Mouse (Mus musculus) heart, embryonic 13.5 days (tissue): Measurements from ENCODE around the gene Mettl18. TPM values are rescaled to one million over a fixed set of nuclear protein-coding genes. Genes with fewer than 3 reads are reported as not detected.
A peak's percentile ranks its signal among the peaks of the same experiment; 100 is the strongest.
"Not testable (repeated sequence)": the region's sequence is repeated elsewhere in the genome, so short reads cannot be mapped to it uniquely, and the experiment has no call there.

Source experiments
- ATAC-seq: fragments of 200-750 bp; cut with Nextera tagmentation; 2 replicates; pipeline ENCODE4 v1.8.0; 2017; ENCODE audit warnings: moderate TSS enrichment; ENCODE audit not compliant: insufficient number of reproducible peaks, low FRiP score, low TSS enrichment; ENCODE audit errors: extremely low read depth
- H3K27ac ChIP-seq: fragments of 300-500 bp; sonication (generic); replicated peaks from 2 replicates; pipeline ENCODE4 v1.5.1; 2015; ENCODE audit warnings: moderate library complexity, mild to moderate bottlenecking, inconsistent platforms
- H3K27me3 ChIP-seq: fragments of 300-500 bp; sonication (generic); replicated peaks from 2 replicates; pipeline ENCODE4 v1.6.1; 2015; ENCODE audit warnings: mild to moderate bottlenecking, inconsistent platforms
- H3K36me3 ChIP-seq: fragments of 300-500 bp; sonication (generic); 2 replicates; pipeline ENCODE4 v1.6.1; 2015; ENCODE audit warnings: mild to moderate bottlenecking, inconsistent platforms
- H3K4me1 ChIP-seq: fragments of 300-500 bp; sonication (generic); 2 replicates; pipeline ENCODE4 v1.6.1; 2015; ENCODE audit warnings: inconsistent platforms
- H3K4me2 ChIP-seq: fragments of 300-500 bp; sonication (generic); 2 replicates; pipeline ENCODE4 v1.6.1; 2015; ENCODE audit warnings: inconsistent platforms, mild to moderate bottlenecking, moderate library complexity
- H3K4me3 ChIP-seq: fragments of 300-500 bp; sonication (generic); 2 replicates; pipeline ENCODE4 v1.5.1; 2015; ENCODE audit warnings: moderate library complexity, mild to moderate bottlenecking, inconsistent platforms
- H3K9ac ChIP-seq: fragments of 300-500 bp; sonication (generic); 2 replicates; pipeline ENCODE4 v1.6.1; 2015; ENCODE audit warnings: inconsistent platforms, mild to moderate bottlenecking, moderate library complexity
- H3K9me3 ChIP-seq: fragments of 300-500 bp; sonication (generic); 2 replicates; pipeline ENCODE4 v1.6.1; 2016; ENCODE audit warnings: inconsistent platforms
- WGBS: fragments of 180-500 bp; shearing (Covaris S2); methylation state at CpG from one replicate; pipeline ENCODE4 v1.1.7; 2015; ENCODE audit warnings: mixed read lengths; 5-methylcytosine and 5-hydroxymethylcytosine counted together
- polyA plus RNA-seq: library from polyadenylated mRNA; unstranded; fragments of >200 nt; fragmentation: Nextera tagmentation; extraction: Ambion mirVana; gene quantifications from 2 replicates; pipeline ENCODE4 v1.2.1, GENCODE M21; 2015

The Mettl18 gene
- polyA plus RNA-seq, 1 experiment from 2014 or later: 5.0 TPM

- no peaks in the 10 kb centered on the region for H3K27me3 ChIP-seq
- no peak for ATAC-seq
- no peak overlapping the region for H3K4me2 ChIP-seq
- H3K4me3 ChIP-seq: no peak overlapping the region
- H3K27ac ChIP-seq: no peak overlapping the region
- H3K4me1 ChIP-seq: no peaks in the 10 kb centered on the region
- WGBS: 60% methylated on average over 3 of the region's 3 CpGs
- H3K9ac ChIP-seq: no peak overlapping the region
- H3K36me3 ChIP-seq: no peaks in the 10 kb centered on the region
- no peaks in the 10 kb centered on the region for H3K9me3 ChIP-seq
These were observed 9.6 kb downstream of the Mettl18 start for GRCm38 (mm10) chr1:164004311-164004710.

- no peak overlapping the region for H3K27ac ChIP-seq
- no peaks in the 10 kb centered on the region for H3K36me3 ChIP-seq
- H3K27me3 ChIP-seq: no peaks in the 10 kb centered on the region
- no peak overlapping the region for H3K9ac ChIP-seq
- H3K9me3 ChIP-seq: no peaks in the 10 kb centered on the region
- no peak for ATAC-seq
- H3K4me2 ChIP-seq: no peak overlapping the region
- 40% methylated on average over 2 of the region's 2 CpGs for WGBS
- H3K4me3 ChIP-seq: no peak overlapping the region
- no peaks in the 10 kb centered on the region for H3K4me1 ChIP-seq
These were observed 14.5 kb downstream of the Mettl18 start for GRCm38 (mm10) chr1:164009235-164009634.

GRCm38 (mm10) chr1:164014616-164015015 is 19.9 kb downstream of the Mettl18 start:
- Histone ChIP-seq H3K4me3 (no peak overlapping the region), H3K27me3 (no peaks in the 10 kb centered on the region), H3K27ac (no peak overlapping the region), H3K4me1 (no peaks in the 10 kb centered on the region), H3K4me2 (no peak overlapping the region), H3K36me3 (no peaks in the 10 kb centered on the region), H3K9me3 (no peaks in the 10 kb centered on the region), H3K9ac (no peak overlapping the region)
- ATAC-seq: no peak
- WGBS: 45% methylated on average over 1 of the region's 1 CpGs

DNA sequence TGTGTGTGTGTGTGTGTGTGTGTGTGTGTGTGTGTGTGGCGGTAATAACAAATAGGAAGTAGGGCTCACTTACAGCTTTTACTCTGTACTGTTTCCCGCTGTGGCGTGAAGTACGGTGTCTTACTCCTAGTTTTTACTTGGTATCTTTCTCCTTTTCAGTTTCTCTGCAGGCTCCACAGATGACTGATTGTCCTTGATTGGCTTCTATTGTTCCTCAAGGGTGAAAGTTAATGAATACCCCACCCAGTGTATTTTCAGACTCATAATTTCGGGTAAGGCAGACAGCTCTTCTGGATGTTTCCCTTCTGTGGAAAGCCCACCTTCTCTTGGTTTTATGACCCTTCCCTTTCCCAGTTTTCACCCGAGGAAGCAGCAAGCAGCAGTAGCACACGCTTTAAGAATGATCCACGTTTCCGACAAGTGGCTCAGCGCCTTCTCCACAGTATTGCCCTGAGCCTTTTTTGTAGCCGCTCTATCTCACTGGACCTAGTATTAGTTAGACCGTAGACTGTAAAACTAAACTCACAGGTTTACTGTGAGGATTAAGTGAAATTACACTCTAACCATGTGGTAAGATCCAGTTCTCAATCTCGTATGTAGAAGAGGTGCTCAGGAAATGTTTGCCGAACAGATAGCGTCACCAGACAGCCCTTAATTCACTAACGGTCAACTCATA is 23.7 kb downstream of the Mettl18 start:
- no peak overlapping the region for H3K4me3 ChIP-seq
- H3K4me1 ChIP-seq: no peaks in the 10 kb centered on the region
- 81% methylated on average over 16 of the region's 16 CpGs for WGBS
- H3K36me3 ChIP-seq: no peaks in the 10 kb centered on the region
- ATAC-seq: no peak
- no peak overlapping the region for H3K4me2 ChIP-seq
- H3K27ac ChIP-seq: no peak overlapping the region
- H3K27me3 ChIP-seq: no peaks in the 10 kb centered on the region
- no peaks in the 10 kb centered on the region for H3K9me3 ChIP-seq
- H3K9ac ChIP-seq: no peak overlapping the region

DNA sequence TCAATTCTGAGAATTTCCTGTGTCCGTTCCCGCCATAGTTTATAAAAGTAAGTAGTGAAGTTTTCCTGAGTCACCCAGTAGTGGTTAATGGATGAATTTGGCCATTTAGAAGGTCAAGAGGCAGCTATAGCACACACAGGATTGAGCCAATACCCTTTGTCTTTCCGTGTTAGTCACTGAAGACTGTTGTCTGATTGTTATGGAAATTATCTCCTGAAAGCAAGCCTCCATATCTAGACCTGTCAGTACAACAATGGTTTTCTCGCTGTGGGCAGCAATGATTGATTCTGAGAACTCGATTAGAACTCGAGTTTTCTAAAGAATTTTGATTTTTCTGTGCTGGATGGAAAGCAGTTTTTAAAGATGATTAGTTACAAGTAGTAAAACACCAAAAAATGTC is 25.1 kb downstream of the Mettl18 start:
- 48% methylated on average over 6 of the region's 6 CpGs for WGBS
- ATAC-seq: no peak
- H3K27me3 ChIP-seq: no peaks in the 10 kb centered on the region
- no peak overlapping the region for H3K9ac ChIP-seq
- H3K36me3 ChIP-seq: no peaks in the 10 kb centered on the region
- no peaks in the 10 kb centered on the region for H3K9me3 ChIP-seq
- H3K4me3 ChIP-seq: no peak overlapping the region
- no peak overlapping the region for H3K4me2 ChIP-seq
- H3K4me1 ChIP-seq: no peaks in the 10 kb centered on the region
- H3K27ac ChIP-seq: no peak overlapping the region

DNA sequence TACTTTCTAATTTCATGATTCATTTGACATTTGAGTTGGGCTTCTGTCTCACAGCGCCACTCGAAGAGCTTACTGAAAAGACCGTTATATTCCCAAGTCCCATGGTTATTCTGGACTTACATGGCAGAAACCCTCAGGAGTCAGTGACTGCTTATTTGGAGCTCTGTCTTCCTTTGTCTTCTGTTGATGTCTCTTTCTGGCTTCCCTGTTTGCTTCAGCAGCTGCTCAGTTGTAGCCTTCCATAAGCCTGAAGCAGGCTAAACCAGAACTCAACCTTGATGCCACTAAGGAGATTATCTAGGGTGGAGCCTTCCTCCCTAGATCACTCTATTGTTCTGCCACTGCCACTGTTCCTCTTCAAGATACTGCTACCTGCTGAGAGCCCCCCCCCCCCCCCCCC is 26.1 kb downstream of the Mettl18 start:
- not testable (repeated sequence) for H3K4me3 ChIP-seq, H3K4me2 ChIP-seq, H3K27ac ChIP-seq, H3K4me1 ChIP-seq, H3K9me3 ChIP-seq, H3K27me3 ChIP-seq, ATAC-seq, H3K9ac ChIP-seq, H3K36me3 ChIP-seq
- 89% methylated on average over 3 of the region's 3 CpGs for WGBS

DNA sequence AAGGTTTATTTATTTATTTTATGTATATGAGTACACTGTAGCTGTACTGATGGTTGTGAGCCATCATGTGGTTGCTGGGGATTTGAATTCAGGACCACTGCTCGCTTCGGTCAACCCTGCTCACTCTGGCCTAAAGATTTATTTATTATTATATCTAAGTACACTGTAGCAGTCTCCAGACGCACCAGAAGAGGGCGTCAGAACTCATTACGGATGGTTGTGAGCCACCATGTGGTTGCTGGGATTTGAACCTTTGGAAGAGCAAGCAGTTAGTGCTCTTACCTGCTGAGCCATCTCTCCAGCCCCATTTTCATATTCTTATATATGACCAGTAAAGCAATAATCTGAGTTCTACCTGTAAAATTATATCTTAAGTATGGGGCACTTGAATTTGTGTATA is 27.4 kb downstream of the Mettl18 start:
- not testable (repeated sequence) for H3K27ac ChIP-seq, H3K9ac ChIP-seq, H3K36me3 ChIP-seq, H3K4me3 ChIP-seq, H3K9me3 ChIP-seq, H3K27me3 ChIP-seq, ATAC-seq, H3K4me1 ChIP-seq, H3K4me2 ChIP-seq
- WGBS: 75% methylated on average over 5 of the region's 5 CpGs

DNA sequence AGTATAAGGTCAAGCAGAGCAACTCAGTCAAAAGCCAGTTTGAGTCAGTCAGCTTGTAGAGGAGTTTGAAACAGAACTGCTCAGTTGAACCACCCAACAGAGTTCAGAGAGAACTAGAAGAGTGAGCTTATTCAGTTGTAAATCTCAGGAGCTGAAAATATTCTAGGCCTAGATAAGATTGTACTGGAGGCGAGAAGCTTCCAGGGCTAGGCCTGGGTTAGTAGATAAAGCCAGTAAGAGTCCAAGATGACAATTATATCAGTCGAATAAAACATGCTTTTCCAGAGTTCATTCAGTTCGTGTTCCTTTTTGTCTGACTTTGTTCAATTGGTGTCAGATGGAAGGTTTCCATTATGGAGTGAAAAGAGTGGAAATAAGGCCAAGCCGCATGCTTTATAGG is 31.0 kb downstream of the Mettl18 start:
- H3K4me2 ChIP-seq: no peak overlapping the region
- H3K4me1 ChIP-seq: no peaks in the 10 kb centered on the region
- H3K9me3 ChIP-seq: no peaks in the 10 kb centered on the region; the same call in none of the 2 replicates
- no peak overlapping the region for H3K4me3 ChIP-seq
- H3K27me3 ChIP-seq: no peaks in the 10 kb centered on the region
- H3K27ac ChIP-seq: no peak overlapping the region
- no peaks in the 10 kb centered on the region for H3K36me3 ChIP-seq
- 64% methylated on average over 4 of the region's 4 CpGs for WGBS
- no peak overlapping the region for H3K9ac ChIP-seq
- no peak for ATAC-seq

DNA sequence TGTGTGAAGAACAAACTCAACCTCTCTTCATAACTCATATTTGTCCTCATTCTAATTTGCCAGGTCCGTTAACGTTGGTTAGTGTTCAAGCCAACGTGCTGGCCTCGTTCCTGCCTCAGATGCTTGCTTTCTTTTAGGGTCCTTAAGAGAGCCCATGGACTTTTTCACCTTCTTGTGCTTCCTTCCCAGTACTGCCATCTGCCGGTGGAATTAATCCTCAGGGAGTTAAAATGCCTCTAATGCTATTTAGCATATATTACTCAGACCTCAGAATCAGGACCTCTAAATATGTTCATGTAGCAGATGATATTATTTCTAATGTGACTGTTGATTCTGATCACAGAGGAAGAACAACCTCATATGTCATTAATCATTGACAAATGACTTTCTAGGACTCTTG is 32.7 kb downstream of the Mettl18 start:
- H3K9ac ChIP-seq: no peak overlapping the region
- ATAC-seq: no peak
- no peaks in the 10 kb centered on the region for H3K27me3 ChIP-seq
- H3K4me3 ChIP-seq: no peak overlapping the region
- WGBS: 49% methylated on average over 5 of the region's 5 CpGs
- no peak overlapping the region for H3K4me2 ChIP-seq
- H3K9me3 ChIP-seq: no peaks in the 10 kb centered on the region; the same call in none of the 2 replicates
- H3K27ac ChIP-seq: no peak overlapping the region
- H3K4me1 ChIP-seq: no peaks in the 10 kb centered on the region
- H3K36me3 ChIP-seq: no peaks in the 10 kb centered on the region

DNA sequence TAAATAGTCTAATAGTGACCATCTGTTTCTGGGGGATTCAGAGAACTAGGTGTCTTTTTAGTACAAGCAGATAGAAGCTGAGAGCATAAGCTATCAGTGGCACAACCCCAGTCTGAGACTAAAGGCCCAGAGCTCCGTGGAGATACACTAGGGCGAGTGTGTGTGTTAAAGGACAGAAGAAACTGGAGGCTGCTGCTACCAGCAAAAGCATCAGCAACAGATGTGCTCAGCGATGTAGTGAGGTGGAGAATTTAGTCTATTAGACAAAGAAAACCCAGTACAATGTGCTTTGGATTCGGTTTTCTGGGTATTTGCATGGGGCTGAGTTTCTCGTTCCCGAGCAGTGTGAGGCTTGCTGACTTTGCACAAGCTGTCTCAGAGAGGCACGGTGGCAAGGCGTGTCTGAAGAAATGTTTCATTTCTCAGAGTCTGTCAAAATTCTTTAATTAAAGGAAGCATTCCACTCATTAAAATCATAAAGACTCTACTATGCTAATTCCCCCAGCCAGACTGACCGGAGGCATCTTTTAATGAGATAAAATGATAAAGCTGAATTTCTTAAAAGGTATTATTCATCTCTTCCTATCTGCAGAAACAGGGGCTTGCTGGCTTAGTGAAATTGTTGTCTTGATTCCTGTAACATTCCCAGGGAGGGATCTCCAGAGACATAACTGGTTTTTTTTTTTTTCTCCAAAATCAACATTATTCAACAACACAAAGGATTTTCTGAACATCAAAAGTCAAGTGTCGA is 45.9 kb downstream of the Mettl18 start:
- Histone ChIP-seq H3K27ac (no peak overlapping the region), H3K9me3 (no peaks in the 10 kb centered on the region), H3K36me3 (no peaks in the 10 kb centered on the region), H3K4me1 (peaks cover 20% of the 10 kb centered on the region), H3K4me2 (no peak overlapping the region), H3K9ac (no peak overlapping the region), H3K4me3 (no peak overlapping the region), H3K27me3 (no peaks in the 10 kb centered on the region)
- ATAC-seq: no peak
- 64% methylated on average over 10 of the region's 10 CpGs for WGBS

DNA sequence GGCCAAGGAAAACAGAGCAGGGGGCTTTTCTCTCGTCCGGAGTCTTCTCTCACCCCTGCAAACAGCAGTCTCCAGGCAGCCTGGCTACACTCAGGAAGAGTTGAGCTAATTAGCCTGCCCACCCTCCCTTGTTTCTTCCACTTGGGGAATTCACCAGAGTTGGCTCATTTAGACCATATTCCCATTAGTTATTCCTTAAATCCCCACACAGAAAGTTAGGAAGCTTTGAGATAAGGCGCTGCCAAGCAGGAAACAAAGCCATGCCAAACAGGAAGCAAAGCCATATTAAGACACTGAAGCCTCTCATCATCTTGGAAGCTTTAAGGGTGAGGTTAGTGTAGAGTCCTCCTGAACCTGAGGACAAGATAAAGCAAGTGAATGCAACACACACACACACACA is 48.9 kb downstream of the Mettl18 start:
- WGBS: 33% methylated on average over 3 of the region's 3 CpGs
- peak overlapping the region; percentile 51 for H3K27ac ChIP-seq
- H3K27me3 ChIP-seq: no peaks in the 10 kb centered on the region
- no peaks in the 10 kb centered on the region for H3K9me3 ChIP-seq
- peaks cover 21% of the 10 kb centered on the region for H3K4me1 ChIP-seq
- H3K4me3 ChIP-seq: no peak overlapping the region
- no peak; the same call in 1 of the 2 replicates for ATAC-seq
- H3K9ac ChIP-seq: no peak overlapping the region
- no peak overlapping the region for H3K4me2 ChIP-seq
- no peaks in the 10 kb centered on the region for H3K36me3 ChIP-seq
